Mouse (Mus musculus): ENCODE results near the gene Naa25. TPM values are rescaled to one million over a fixed set of nuclear protein-coding genes. Genes with fewer than 3 reads are reported as not detected.

The Naa25 gene
- total and polyA plus RNA-seq, 3 experiments = 7.2 to 44.1 (median 43.3) TPM

- Histone ChIP-seq H3K27me3 (ENCODE audit: insufficient read depth, low read length) (no peaks in the 10 kb centered on the region), H3K4me3 (ENCODE audit: low read depth, low read length) (no peak overlapping the region), H3K9me3 (replicated peaks) (no peaks in the 10 kb centered on the region), H3K4me1 (ENCODE audit: insufficient read depth, low read depth, low read length) (peaks cover 71% of the 10 kb centered on the region), H3K36me3 (replicated peaks) (no peaks in the 10 kb centered on the region)
- ATAC-seq (ENCODE audit: extremely low read depth, insufficient number of reproducible peaks, low FRiP score, poor library complexity, severe bottlenecking) = no peak
- no peak for DNase-seq (ENCODE audit: low spot score)
- TF ChIP-seq GATA2 (IDR thresholded peaks at IDR 0.05; ENCODE audit: borderline replicate concordance, low read depth, low read length) = no peak
- TF ChIP-seq TAL1 (conservative IDR thresholded peaks at IDR 0.05; ENCODE audit: low read depth, low read length) = no peak
- no peak for TF ChIP-seq CTCF (IDR thresholded peaks at IDR 0.05; ENCODE audit: low read depth, low read length)
These were observed 76.9 kb downstream of the Naa25 start for GRCm38 (mm10) chr5:121474610-121475009.

GRCm38 (mm10) chr5:121476040-121476439 lies 78.3 kb downstream of the Naa25 start:
- ATAC-seq (ENCODE audit: extremely low read depth, insufficient number of reproducible peaks, low FRiP score, poor library complexity, severe bottlenecking) (peak; percentile 91), DNase-seq (ENCODE audit: low spot score) (no peak)
- Histone ChIP-seq H3K4me1 (ENCODE audit: insufficient read depth, low read depth, low read length) (peaks cover 59% of the 10 kb centered on the region), H3K4me3 (ENCODE audit: low read depth, low read length) (no peak overlapping the region), H3K9me3 (replicated peaks) (no peaks in the 10 kb centered on the region), H3K27me3 (ENCODE audit: insufficient read depth, low read length) (no peaks in the 10 kb centered on the region), H3K36me3 (replicated peaks) (no peaks in the 10 kb centered on the region)
- TF ChIP-seq TAL1 (conservative IDR thresholded peaks at IDR 0.05; ENCODE audit: low read depth, low read length) (peak; percentile 90), POLR2AphosphoS5 (IDR thresholded peaks at IDR 0.05; ENCODE audit: insufficient replicate concordance, low read depth, low read length) (no peak), GATA2 (IDR thresholded peaks at IDR 0.05; ENCODE audit: borderline replicate concordance, low read depth, low read length) (no peak)

GRCm38 (mm10) chr5:121477680-121478079 lies 79.9 kb downstream of the Naa25 start:
- ATAC-seq (ENCODE audit: extremely low read depth, insufficient number of reproducible peaks, low FRiP score, poor library complexity, severe bottlenecking) (no peak), DNase-seq (ENCODE audit: low spot score) (no peak)
- Histone ChIP-seq H3K27me3 (ENCODE audit: insufficient read depth, low read length) (peaks cover 4% of the 10 kb centered on the region; the same call in 1 of the 2 replicates), H3K4me3 (ENCODE audit: low read depth, low read length) (no peak overlapping the region), H3K9me3 (replicated peaks) (no peaks in the 10 kb centered on the region), H3K36me3 (replicated peaks) (no peaks in the 10 kb centered on the region), H3K4me1 (ENCODE audit: insufficient read depth, low read depth, low read length) (peaks cover 46% of the 10 kb centered on the region)
- TF ChIP-seq CTCF (IDR thresholded peaks at IDR 0.05; ENCODE audit: low read depth, low read length) = no peak
- TF ChIP-seq GATA2 (IDR thresholded peaks at IDR 0.05; ENCODE audit: borderline replicate concordance, low read depth, low read length) = no peak

GRCm38 (mm10) chr5:121484801-121485200 lies 87.1 kb downstream of the Naa25 start:
- no peak overlapping the region for H3K4me3 ChIP-seq (ENCODE audit: low read depth, low read length)
- DNase-seq (ENCODE audit: low spot score) (no peak), ATAC-seq (ENCODE audit: extremely low read depth, insufficient number of reproducible peaks, low FRiP score, poor library complexity, severe bottlenecking) (no peak)
- no peak for TF ChIP-seq POLR2AphosphoS5 (IDR thresholded peaks at IDR 0.05; ENCODE audit: insufficient replicate concordance, low read depth, low read length)
- TF ChIP-seq GATA1 (IDR thresholded peaks at IDR 0.05; ENCODE audit: borderline replicate concordance, low read length) = no peak
- no peak for TF ChIP-seq CTCF (IDR thresholded peaks at IDR 0.05; ENCODE audit: low read depth, low read length)
- TF ChIP-seq TAL1 (conservative IDR thresholded peaks at IDR 0.05; ENCODE audit: low read depth, low read length) = no peak
- TF ChIP-seq GATA2 (IDR thresholded peaks at IDR 0.05; ENCODE audit: borderline replicate concordance, low read depth, low read length) = no peak
- no peaks in the 10 kb centered on the region for H3K9me3 ChIP-seq (replicated peaks)
- H3K36me3 ChIP-seq (replicated peaks) = no peaks in the 10 kb centered on the region
- H3K4me1 ChIP-seq (ENCODE audit: insufficient read depth, low read depth, low read length) = peaks cover 3% of the 10 kb centered on the region
- H3K27me3 ChIP-seq (ENCODE audit: insufficient read depth, low read length) = peaks cover 20% of the 10 kb centered on the region

GRCm38 (mm10) chr5:121493305-121493704 lies 95.6 kb downstream of the Naa25 start:
- DNase-seq (ENCODE audit: low spot score) (no peak), ATAC-seq (ENCODE audit: extremely low read depth, insufficient number of reproducible peaks, low FRiP score, poor library complexity, severe bottlenecking) (no peak)
- Histone ChIP-seq H3K36me3 (replicated peaks) (no peaks in the 10 kb centered on the region), H3K4me3 (ENCODE audit: low read depth, low read length) (no peak overlapping the region), H3K4me1 (ENCODE audit: insufficient read depth, low read depth, low read length) (no peaks in the 10 kb centered on the region), H3K9me3 (replicated peaks) (no peaks in the 10 kb centered on the region), H3K27me3 (ENCODE audit: insufficient read depth, low read length) (peaks cover 18% of the 10 kb centered on the region; the same call in 1 of the 2 replicates)
- TF ChIP-seq TAL1 (conservative IDR thresholded peaks at IDR 0.05; ENCODE audit: low read depth, low read length) = no peak
- TF ChIP-seq POLR2AphosphoS5 (IDR thresholded peaks at IDR 0.05; ENCODE audit: insufficient replicate concordance, low read depth, low read length) = no peak
- TF ChIP-seq CTCF (IDR thresholded peaks at IDR 0.05; ENCODE audit: low read depth, low read length) = no peak
- TF ChIP-seq GATA2 (IDR thresholded peaks at IDR 0.05; ENCODE audit: borderline replicate concordance, low read depth, low read length) = no peak
- no peak for TF ChIP-seq GATA1 (IDR thresholded peaks at IDR 0.05; ENCODE audit: borderline replicate concordance, low read length)

Other genes starting within 250 kb of the Naa25 start
- gene Ptpn11, start 206.5 kb upstream of the Naa25 start, total RNA-seq (2014; fragmentation: Nextera tagmentation) = 25.9 and 28.6 TPM in 2 replicates
- 36.4 and 43.0 TPM in 2 replicates for gene Ptpn11, start 206.5 kb upstream of the Naa25 start, total RNA-seq (2017)
- gene Ptpn11, start 206.5 kb upstream of the Naa25 start, polyA plus RNA-seq (2012) = 27.1 and 28.8 TPM in 2 replicates
- 2,238 and 2,249 TPM in 2 replicates for gene Rpl6, start 193.5 kb upstream of the Naa25 start, total RNA-seq (2014; fragmentation: Nextera tagmentation)
- 1,317 and 1,403 TPM in 2 replicates for gene Rpl6, start 193.5 kb upstream of the Naa25 start, total RNA-seq (2017)
- gene Rpl6, start 193.5 kb upstream of the Naa25 start, polyA plus RNA-seq (2012) = 213 and 677 TPM in 2 replicates
- 83.9 and 177 TPM in 2 replicates for gene Hectd4, start 177.7 kb upstream of the Naa25 start, total RNA-seq (2014; fragmentation: Nextera tagmentation)
- 19.6 and 22.8 TPM in 2 replicates for gene Hectd4, start 177.7 kb upstream of the Naa25 start, total RNA-seq (2017)
- gene Hectd4, start 177.7 kb upstream of the Naa25 start, polyA plus RNA-seq (2012) = 16.4 and 22.8 TPM in 2 replicates
- gene Trafd1, start 12.3 kb upstream of the Naa25 start, total RNA-seq (2014; fragmentation: Nextera tagmentation) = 13.2 and 16.0 TPM in 2 replicates
- 18.8 and 20.3 TPM in 2 replicates for gene Trafd1, start 12.3 kb upstream of the Naa25 start, total RNA-seq (2017)
- 15.2 and 17.5 TPM in 2 replicates for gene Trafd1, start 12.3 kb upstream of the Naa25 start, polyA plus RNA-seq (2012)
- 9.8 and 10.6 TPM in 2 replicates for gene Tmem116, start 54.0 kb downstream of the Naa25 start, total RNA-seq (2014; fragmentation: Nextera tagmentation)
- 1.7 and 2.6 TPM in 2 replicates for gene Tmem116, start 54.0 kb downstream of the Naa25 start, total RNA-seq (2017)
- gene Tmem116, start 54.0 kb downstream of the Naa25 start, polyA plus RNA-seq (2012) = 2.7 and 6.1 TPM in 2 replicates
- gene Erp29, start 54.6 kb downstream of the Naa25 start, total RNA-seq (2014; fragmentation: Nextera tagmentation) = 52.4 and 58.8 TPM in 2 replicates
- 344 and 394 TPM in 2 replicates for gene Erp29, start 54.6 kb downstream of the Naa25 start, total RNA-seq (2017)
- 167 and 191 TPM in 2 replicates for gene Erp29, start 54.6 kb downstream of the Naa25 start, polyA plus RNA-seq (2012)
- gene Adam1b, start 105.5 kb downstream of the Naa25 start, total RNA-seq (2014; fragmentation: Nextera tagmentation) = not detected in 2 replicates
- gene Adam1b, start 105.5 kb downstream of the Naa25 start, total RNA-seq (2017) = not detected in 2 replicates
- gene Adam1b, start 105.5 kb downstream of the Naa25 start, polyA plus RNA-seq (2012) = not detected in 2 replicates
- gene Adam1a, start 147.5 kb downstream of the Naa25 start, total RNA-seq (2014; fragmentation: Nextera tagmentation) = 4.4 and 5.1 TPM in 2 replicates
- gene Adam1a, start 147.5 kb downstream of the Naa25 start, total RNA-seq (2017) = 3.0 and 3.5 TPM in 2 replicates
- gene Adam1a, start 147.5 kb downstream of the Naa25 start, polyA plus RNA-seq (2012) = 0.17 and 0.18 TPM in 2 replicates
- gene Gm42878, start 147.5 kb downstream of the Naa25 start, total RNA-seq (2014; fragmentation: Nextera tagmentation) = not detected in 2 replicates
- gene Gm42878, start 147.5 kb downstream of the Naa25 start, total RNA-seq (2017) = 0.17 TPM in 1 of 2 replicates, not detected in the other
- gene Gm42878, start 147.5 kb downstream of the Naa25 start, polyA plus RNA-seq (2012) = not detected in 2 replicates
- 67.3 and 84.6 TPM in 2 replicates for gene Mapkapk5, start 148.0 kb downstream of the Naa25 start, total RNA-seq (2014; fragmentation: Nextera tagmentation)
- 86.8 and 102 TPM in 2 replicates for gene Mapkapk5, start 148.0 kb downstream of the Naa25 start, total RNA-seq (2017)
- 51.6 and 66.6 TPM in 2 replicates for gene Mapkapk5, start 148.0 kb downstream of the Naa25 start, polyA plus RNA-seq (2012)
- gene Aldh2, start 195.9 kb downstream of the Naa25 start, total RNA-seq (2014; fragmentation: Nextera tagmentation) = 38.7 and 45.7 TPM in 2 replicates
- 82.9 and 117 TPM in 2 replicates for gene Aldh2, start 195.9 kb downstream of the Naa25 start, total RNA-seq (2017)
- 122 and 123 TPM in 2 replicates for gene Aldh2, start 195.9 kb downstream of the Naa25 start, polyA plus RNA-seq (2012)
- 4.9 and 5.5 TPM in 2 replicates for gene Acad12, start 221.0 kb downstream of the Naa25 start, total RNA-seq (2014; fragmentation: Nextera tagmentation)
- 2.7 and 4.3 TPM in 2 replicates for gene Acad12, start 221.0 kb downstream of the Naa25 start, total RNA-seq (2017)
- gene Acad12, start 221.0 kb downstream of the Naa25 start, polyA plus RNA-seq (2012) = 1.1 and 1.2 TPM in 2 replicates